Mouse (Mus musculus) forebrain, embryonic 11.5 days (tissue): ENCODE data around the gene Mpped2. TPM values are rescaled to one million over a fixed set of nuclear protein-coding genes. Genes with fewer than 3 reads are reported as not detected.

Experiments used
- ATAC-seq: fragments of 200-750 bp; cut with Nextera tagmentation; replicated peaks from 2 replicates; pipeline ENCODE4 v1.8.0; 2017; ENCODE audit warnings: moderate TSS enrichment; ENCODE audit not compliant: low FRiP score
- DNase-seq: peaks from one replicate; pipeline ENCODE4 v3.0.0-alpha.2; 2017; ENCODE audit warnings: low spot score
- H3K27ac ChIP-seq: fragments of 300-500 bp; sonication (generic); 2 replicates; pipeline ENCODE4 v1.5.1; 2014; ENCODE audit warnings: low read depth, low read length
- H3K27me3 ChIP-seq: fragments of 300-500 bp; sonication (generic); 2 replicates; pipeline ENCODE4 v1.6.1; 2014; ENCODE audit warnings: mild to moderate bottlenecking, low read length, mixed read lengths; ENCODE audit not compliant: control insufficient read depth, insufficient read depth
- H3K36me3 ChIP-seq: fragments of 300-500 bp; sonication (generic); 2 replicates; pipeline ENCODE4 v1.6.1; 2014; ENCODE audit warnings: mild to moderate bottlenecking, low read length, moderate library complexity, mixed read lengths; ENCODE audit not compliant: control insufficient read depth, insufficient read depth
- H3K4me1 ChIP-seq: fragments of 300-500 bp; sonication (generic); replicated peaks from 2 replicates; pipeline ENCODE4 v1.6.1; 2014; ENCODE audit warnings: low read length, mixed read lengths; ENCODE audit not compliant: control insufficient read depth, insufficient read depth
- H3K4me2 ChIP-seq: fragments of 300-500 bp; sonication (generic); 2 replicates; pipeline ENCODE4 v1.6.1; 2014; ENCODE audit warnings: low read depth, mild to moderate bottlenecking, low read length, moderate library complexity, mixed read lengths; ENCODE audit not compliant: severe bottlenecking
- H3K4me3 ChIP-seq: fragments of 300-500 bp; sonication (generic); 2 replicates; pipeline ENCODE4 v1.5.1; 2014; ENCODE audit warnings: low read depth, low read length
- H3K9ac ChIP-seq: fragments of 300-500 bp; sonication (generic); 2 replicates; pipeline ENCODE4 v1.6.1; 2014; ENCODE audit warnings: low read length
- H3K9me3 ChIP-seq: fragments of 300-500 bp; sonication (generic); 2 replicates; pipeline ENCODE4 v1.6.1; 2016; ENCODE audit warnings: low read length, mixed read lengths; ENCODE audit not compliant: control insufficient read depth
- WGBS: fragments of 180-500 bp; shearing (Covaris S2); extraction: QIAGEN DNeasy Blood & Tissue Kit; methylation state at CpG from one replicate; pipeline ENCODE4 v1.1.7; 2014; 5-methylcytosine and 5-hydroxymethylcytosine counted together
- polyA plus RNA-seq: library from polyadenylated mRNA; unstranded; fragments of >200 nt; fragmentation: Nextera tagmentation; extraction: Ambion mirVana; gene quantifications from 2 replicates; pipeline ENCODE4 v1.2.1, GENCODE M21; 2014

The Mpped2 gene
- polyA plus RNA-seq, 1 experiment from 2014 or later = 102 TPM

- no peaks in the 10 kb centered on the region for H3K9me3 ChIP-seq
- no peak overlapping the region for H3K9ac ChIP-seq
- H3K36me3 ChIP-seq = no peaks in the 10 kb centered on the region; the same call in 1 of the 2 replicates
- H3K27ac ChIP-seq = no peak overlapping the region
- H3K4me3 ChIP-seq = no peak overlapping the region
- DNase-seq = peak; percentile 46
- 0 out of 2 replicates have a peak, but pooled peaks cover 7% of the 10 kb centered on the region for H3K4me1 ChIP-seq
- peak; percentile 42 for ATAC-seq
- H3K27me3 ChIP-seq = no peaks in the 10 kb centered on the region; the same call in 1 of the 2 replicates
- WGBS = 53% methylated on average over 14 of the region's 14 CpGs
- H3K4me2 ChIP-seq = no peak overlapping the region
Observed at GRCm38 (mm10) chr2:106744601-106745000, 51.5 kb downstream of the Mpped2 start.

GRCm38 (mm10) chr2:106745364-106745763, 52.3 kb downstream of the Mpped2 start:
- no peak for ATAC-seq
- Histone ChIP-seq H3K4me1 (0 out of 2 replicates have a peak, but pooled peaks cover 7% of the 10 kb centered on the region), H3K4me3 (no peak overlapping the region), H3K9me3 (no peaks in the 10 kb centered on the region), H3K27me3 (no peaks in the 10 kb centered on the region; the same call in 1 of the 2 replicates), H3K27ac (no peak overlapping the region), H3K36me3 (no peaks in the 10 kb centered on the region; the same call in 1 of the 2 replicates), H3K9ac (no peak overlapping the region), H3K4me2 (no peak overlapping the region)
- DNase-seq = peak; percentile 21
- WGBS = 87% methylated on average over 1 of the region's 1 CpGs

- 88% methylated on average over 6 of the region's 6 CpGs for WGBS
- no peak overlapping the region for H3K27ac ChIP-seq
- H3K36me3 ChIP-seq = no peaks in the 10 kb centered on the region; the same call in 1 of the 2 replicates
- no peak overlapping the region for H3K9ac ChIP-seq
- no peak overlapping the region for H3K4me3 ChIP-seq
- DNase-seq (peak; percentile 37), ATAC-seq (no peak)
- no peaks in the 10 kb centered on the region for H3K9me3 ChIP-seq
- peaks cover 7% of the 10 kb centered on the region; the same call in 1 of the 2 replicates for H3K4me1 ChIP-seq
- no peak overlapping the region for H3K4me2 ChIP-seq
- H3K27me3 ChIP-seq = no peaks in the 10 kb centered on the region; the same call in 1 of the 2 replicates
Observed at GRCm38 (mm10) chr2:106746211-106746610, 53.1 kb downstream of the Mpped2 start.

GRCm38 (mm10) chr2:106746905-106747304, 53.8 kb downstream of the Mpped2 start:
- no peak overlapping the region for H3K4me3 ChIP-seq
- H3K9me3 ChIP-seq = no peaks in the 10 kb centered on the region
- no peaks in the 10 kb centered on the region; the same call in 1 of the 2 replicates for H3K27me3 ChIP-seq
- H3K9ac ChIP-seq = no peak overlapping the region
- no peak for DNase-seq
- 66% methylated on average over 4 of the region's 4 CpGs for WGBS
- H3K27ac ChIP-seq = no peak overlapping the region
- no peaks in the 10 kb centered on the region; the same call in 1 of the 2 replicates for H3K36me3 ChIP-seq
- ATAC-seq = no peak
- H3K4me2 ChIP-seq = no peak overlapping the region
- peaks cover 7% of the 10 kb centered on the region; the same call in 1 of the 2 replicates for H3K4me1 ChIP-seq

GRCm38 (mm10) chr2:106747342-106747741, 54.3 kb downstream of the Mpped2 start:
- no peak overlapping the region for H3K4me3 ChIP-seq
- peak; percentile 39 for DNase-seq
- no peaks in the 10 kb centered on the region; the same call in 1 of the 2 replicates for H3K36me3 ChIP-seq
- no peaks in the 10 kb centered on the region for H3K9me3 ChIP-seq
- no peak overlapping the region for H3K4me2 ChIP-seq
- no peaks in the 10 kb centered on the region; the same call in 1 of the 2 replicates for H3K27me3 ChIP-seq
- no peak for ATAC-seq
- H3K9ac ChIP-seq = no peak overlapping the region
- peaks cover 7% of the 10 kb centered on the region; the same call in 1 of the 2 replicates for H3K4me1 ChIP-seq
- H3K27ac ChIP-seq = no peak overlapping the region
- 85% methylated on average over 4 of the region's 4 CpGs for WGBS

- Histone ChIP-seq H3K9ac (no peak overlapping the region), H3K27ac (no peak overlapping the region), H3K4me3 (no peak overlapping the region), H3K27me3 (no peaks in the 10 kb centered on the region), H3K4me2 (no peak overlapping the region), H3K36me3 (no peaks in the 10 kb centered on the region), H3K4me1 (no peaks in the 10 kb centered on the region; the same call in 1 of the 2 replicates), H3K9me3 (no peaks in the 10 kb centered on the region)
- DNase-seq = peak; percentile 19
- no peak for ATAC-seq
- WGBS = 44% methylated on average over 3 of the region's 3 CpGs
Observed at GRCm38 (mm10) chr2:106750878-106751277, 57.8 kb downstream of the Mpped2 start.

GRCm38 (mm10) chr2:106753703-106754102, 60.6 kb downstream of the Mpped2 start:
- DNase-seq = peak; percentile 20
- WGBS = 83% methylated on average over 5 of the region's 5 CpGs
- H3K36me3 ChIP-seq = no peaks in the 10 kb centered on the region
- ATAC-seq = no peak
- no peaks in the 10 kb centered on the region for H3K27me3 ChIP-seq
- H3K27ac ChIP-seq = no peak overlapping the region
- H3K4me3 ChIP-seq = no peak overlapping the region
- H3K9me3 ChIP-seq = no peaks in the 10 kb centered on the region
- H3K9ac ChIP-seq = no peak overlapping the region
- no peaks in the 10 kb centered on the region; the same call in 1 of the 2 replicates for H3K4me1 ChIP-seq
- H3K4me2 ChIP-seq = no peak overlapping the region

GRCm38 (mm10) chr2:106754696-106755095, 61.6 kb downstream of the Mpped2 start:
- Histone ChIP-seq H3K4me2 (no peak overlapping the region), H3K4me3 (no peak overlapping the region), H3K4me1 (no peaks in the 10 kb centered on the region; the same call in 1 of the 2 replicates), H3K9me3 (no peaks in the 10 kb centered on the region), H3K9ac (no peak overlapping the region), H3K27ac (no peak overlapping the region), H3K36me3 (no peaks in the 10 kb centered on the region), H3K27me3 (no peaks in the 10 kb centered on the region)
- 67% methylated on average over 5 of the region's 5 CpGs for WGBS
- ATAC-seq (no peak), DNase-seq (peak; percentile 4)
